Mouse (Mus musculus) skeletal muscle tissue, adult 2 months (tissue): ENCODE data around the gene Astn2.

Experiments
- DNase-seq: peaks from one replicate; pipeline ENCODE4 v3.0.0-alpha.2; 2012; ENCODE audit warnings: low read depth, low spot score

The Astn2 gene

GRCm38 (mm10) chr4:65972395-65972794 lies 432.0 kb downstream of the Astn2 start:
- DNase-seq, result no peak

- no peak for DNase-seq
Measured at GRCm38 (mm10) chr4:65969318-65969717, 435.1 kb downstream of the Astn2 start.

- no peak for DNase-seq
Measured at GRCm38 (mm10) chr4:65964604-65965003, 439.8 kb downstream of the Astn2 start.

- no peak for DNase-seq
Measured at GRCm38 (mm10) chr4:65959188-65959759, 445.1 kb downstream of the Astn2 start.

- no peak for DNase-seq
Measured at GRCm38 (mm10) chr4:65958369-65959187, 445.8 kb downstream of the Astn2 start.

GRCm38 (mm10) chr4:65951918-65952317 lies 452.5 kb downstream of the Astn2 start:
- DNase-seq, result no peak

- no peak for DNase-seq
Measured at GRCm38 (mm10) chr4:65947141-65947649, 457.2 kb downstream of the Astn2 start.

- DNase-seq, result no peak
Measured at GRCm38 (mm10) chr4:65946021-65946420, 458.4 kb downstream of the Astn2 start.

- DNase-seq, result no peak
Measured at GRCm38 (mm10) chr4:65930901-65931300, 473.5 kb downstream of the Astn2 start.

- DNase-seq, result no peak
Measured at GRCm38 (mm10) chr4:65920294-65920693, 484.1 kb downstream of the Astn2 start.

- DNase-seq, result no peak
Measured at GRCm38 (mm10) chr4:65916027-65917008, 488.1 kb downstream of the Astn2 start.

GRCm38 (mm10) chr4:65912247-65912942 lies 492.0 kb downstream of the Astn2 start:
- DNase-seq, result no peak

GRCm38 (mm10) chr4:65907660-65908059 lies 496.8 kb downstream of the Astn2 start:
- no peak for DNase-seq

- DNase-seq, result no peak
Measured at GRCm38 (mm10) chr4:65904963-65905362, 499.4 kb downstream of the Astn2 start.

GRCm38 (mm10) chr4:65896092-65897027 lies 508.1 kb downstream of the Astn2 start:
- no peak for DNase-seq

- no peak for DNase-seq
Measured at GRCm38 (mm10) chr4:65888332-65888993, 515.9 kb downstream of the Astn2 start.

- no peak for DNase-seq
Measured at GRCm38 (mm10) chr4:65886862-65887261, 517.5 kb downstream of the Astn2 start.

- DNase-seq, result no peak
Measured at GRCm38 (mm10) chr4:65885921-65886320, 518.5 kb downstream of the Astn2 start.

GRCm38 (mm10) chr4:65874236-65874781 lies 530.1 kb downstream of the Astn2 start:
- DNase-seq, result no peak
